Mouse (Mus musculus): ENCODE results near the gene Zbtb48. TPM values are rescaled to one million over a fixed set of nuclear protein-coding genes. Genes with fewer than 3 reads are reported as not detected.
A peak's percentile ranks its signal among the peaks of the same experiment; 100 is the strongest.
"Not testable (repeated sequence)": the region's sequence is repeated elsewhere in the genome, so short reads cannot be mapped to it uniquely, and the experiment has no call there.

The Zbtb48 gene
- polyA plus RNA-seq (2017; shearing (Covaris generic)): 10 to 100 TPM; 14.1 to 22.0 TPM

DNA sequence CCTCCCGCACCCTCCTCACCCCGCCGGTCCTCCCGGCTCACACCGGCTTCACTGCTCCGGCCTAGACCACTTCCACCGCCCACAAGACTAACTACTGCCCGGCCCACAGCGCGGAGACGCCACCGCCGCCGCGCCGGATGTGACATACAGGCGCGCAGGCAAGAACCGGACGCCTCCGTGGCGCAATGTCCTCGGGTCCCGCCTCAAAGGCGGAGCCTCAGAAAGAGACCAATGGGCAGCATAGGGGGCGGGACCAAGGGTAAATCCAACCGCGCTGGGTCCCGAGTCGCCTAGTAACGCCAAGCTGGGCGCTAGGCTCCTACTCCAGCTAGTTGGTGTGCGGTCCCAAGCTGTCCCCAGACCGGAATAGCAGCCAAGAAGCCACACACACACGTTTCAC, at the start of gene Zbtb48:
Gene Zbtb48 (minus strand): TSS at position 148 of the 400 bp plus-strand sequence.
- peak; percentile 99 for ATAC-seq

DNA sequence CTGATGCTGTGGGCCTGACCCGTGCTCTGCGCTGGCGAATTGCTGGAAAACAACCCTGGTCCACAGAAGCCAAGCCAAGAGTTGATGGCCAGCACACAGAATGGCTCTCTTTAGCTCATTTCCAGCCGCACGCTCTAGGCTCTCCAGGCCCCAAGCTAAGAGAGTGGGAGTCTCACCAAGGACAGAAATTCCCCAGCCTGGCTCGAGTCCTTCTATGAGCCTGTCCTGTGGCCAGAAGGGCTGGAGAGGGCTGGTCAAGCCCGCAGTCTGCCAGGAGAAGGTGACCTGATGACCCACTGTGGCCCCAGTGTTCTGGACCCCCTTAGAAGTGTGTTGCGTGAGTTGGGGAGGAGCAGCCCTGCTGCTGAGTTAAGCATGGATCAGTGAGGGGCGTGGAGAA, 49.7 kb upstream of the Zbtb48 start:
- ATAC-seq: no peak

DNA sequence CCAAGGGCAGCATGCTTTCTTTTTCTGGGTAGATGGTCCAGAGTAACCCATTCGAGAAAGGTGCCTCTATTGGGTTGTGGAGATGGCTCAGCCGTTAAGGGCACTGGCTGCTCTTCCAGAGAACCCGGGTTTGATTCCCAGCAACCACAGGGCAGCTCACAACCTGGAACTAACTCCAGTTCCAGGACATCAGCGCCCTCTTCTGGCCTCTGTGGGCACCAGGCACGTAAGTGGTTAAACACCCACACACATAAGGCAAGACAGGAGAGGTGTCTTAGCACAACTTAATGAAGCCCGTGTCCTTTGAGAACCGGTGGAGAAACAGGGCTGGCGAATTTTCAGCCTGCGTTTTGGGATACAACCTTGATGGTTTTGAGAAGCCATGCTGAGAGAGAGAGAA, 47.1 kb upstream of the Zbtb48 start:
- no peak for ATAC-seq

DNA sequence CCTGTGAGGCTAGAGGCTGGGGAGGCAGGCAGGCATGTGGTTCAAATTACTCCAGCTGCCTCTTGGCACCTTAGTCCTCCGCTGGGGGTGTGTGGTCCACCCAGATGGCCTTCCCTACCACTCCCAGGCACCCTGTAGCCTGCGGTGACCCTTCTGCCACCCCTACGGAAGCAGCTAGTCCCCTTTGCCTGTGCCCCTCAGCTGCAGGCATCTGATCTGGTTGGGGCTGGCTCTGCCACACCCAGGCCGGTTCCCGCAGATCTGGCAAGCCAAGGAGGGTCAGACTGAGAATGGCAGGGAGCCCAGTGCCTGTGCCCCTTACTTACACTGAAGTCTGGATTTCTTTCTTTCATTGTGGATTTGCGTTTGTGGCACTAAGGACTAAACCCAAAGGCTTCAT, 46.2 kb upstream of the Zbtb48 start:
- ATAC-seq: no peak

DNA sequence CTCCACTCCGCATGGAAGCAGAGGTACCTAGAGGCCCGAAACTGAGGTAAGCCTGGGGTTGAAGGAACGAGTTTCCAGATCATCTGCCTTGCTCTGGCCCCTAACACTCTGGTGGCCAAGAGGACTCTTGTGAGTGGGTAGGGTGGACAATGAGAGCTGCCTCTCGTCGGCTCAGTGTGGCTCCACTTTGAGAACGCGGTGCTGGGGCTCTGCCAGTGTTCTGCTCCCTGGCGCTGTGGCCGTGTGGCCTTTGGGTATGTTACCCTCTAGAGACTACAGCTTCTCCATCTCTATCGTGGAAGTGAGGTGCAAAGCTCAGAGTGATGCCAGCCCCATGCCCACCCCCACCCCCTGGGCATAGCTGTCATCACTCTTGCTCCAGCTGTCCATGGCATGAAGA, 45.2 kb upstream of the Zbtb48 start:
- no peak for ATAC-seq

DNA sequence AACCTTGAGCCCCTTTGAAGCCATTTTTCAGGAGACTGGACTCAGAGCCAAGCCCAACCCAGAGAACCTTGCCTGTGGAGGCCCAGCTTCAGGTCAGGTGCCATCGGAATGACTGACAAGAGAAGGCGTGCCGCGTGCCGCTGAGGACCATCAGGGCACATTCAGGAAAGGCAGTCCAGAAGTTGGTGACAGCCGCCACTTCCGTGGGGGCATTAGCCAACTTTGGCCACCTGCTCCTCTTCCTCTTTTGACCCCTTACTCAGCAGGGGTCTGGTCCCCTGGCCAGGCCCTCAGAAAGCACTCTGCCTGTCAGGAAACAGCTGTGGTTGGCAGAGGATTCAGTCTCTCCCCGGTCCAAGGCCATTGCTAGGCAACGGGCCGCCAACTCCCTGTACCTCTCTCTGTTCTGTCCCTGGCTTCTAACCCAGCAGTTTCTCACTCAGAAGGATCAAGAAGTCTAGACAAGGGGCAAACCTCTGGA, 44.7 kb upstream of the Zbtb48 start, which contains the start of gene Plekhg5:
Gene Plekhg5 (plus strand): TSS at position 378 of the 481 bp plus-strand sequence.
- ATAC-seq: no peak

DNA sequence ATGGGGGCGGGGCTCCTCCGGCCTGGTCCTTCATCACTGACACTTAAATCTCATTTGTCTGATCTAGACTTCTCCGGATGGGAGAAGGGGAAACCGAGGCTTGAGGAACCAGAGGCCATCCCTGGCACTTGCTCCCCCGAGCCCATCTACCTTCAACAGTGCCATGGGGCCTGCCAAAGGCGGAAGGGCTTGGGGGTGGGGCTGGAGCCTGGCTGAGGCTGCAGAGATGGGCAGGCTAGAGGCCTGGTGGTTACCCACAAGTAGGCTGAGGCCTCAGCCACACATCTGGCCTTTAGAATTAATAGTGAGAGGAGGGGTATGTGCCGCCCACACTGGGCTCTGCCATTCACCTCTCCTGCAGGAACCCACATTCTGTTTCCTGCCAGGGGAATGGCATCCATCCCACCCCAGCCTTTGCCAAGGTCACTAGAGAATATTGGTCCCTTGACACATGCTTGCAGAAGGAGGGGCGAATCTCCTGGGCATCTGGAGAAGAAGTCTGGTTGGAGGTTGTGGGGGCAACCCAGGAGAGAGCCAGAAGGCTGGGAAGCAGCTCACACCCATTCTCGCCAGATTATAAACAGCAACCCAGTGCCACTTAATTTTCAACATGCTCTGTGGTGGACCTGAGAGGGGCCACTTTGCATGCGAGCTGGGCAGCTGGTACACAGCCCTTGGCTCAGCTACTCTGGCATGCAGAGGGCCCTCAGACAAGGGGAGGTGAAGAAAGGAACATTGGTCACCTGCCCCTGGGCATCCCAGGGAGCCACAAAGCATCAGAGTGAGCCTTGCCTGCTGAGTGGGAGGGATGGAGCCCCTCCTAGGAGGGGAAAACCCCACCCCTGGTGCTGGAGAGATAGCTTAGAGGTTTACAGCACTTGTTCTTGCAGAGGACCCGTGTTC, 43.3 kb upstream of the Zbtb48 start:
- no peak for ATAC-seq

DNA sequence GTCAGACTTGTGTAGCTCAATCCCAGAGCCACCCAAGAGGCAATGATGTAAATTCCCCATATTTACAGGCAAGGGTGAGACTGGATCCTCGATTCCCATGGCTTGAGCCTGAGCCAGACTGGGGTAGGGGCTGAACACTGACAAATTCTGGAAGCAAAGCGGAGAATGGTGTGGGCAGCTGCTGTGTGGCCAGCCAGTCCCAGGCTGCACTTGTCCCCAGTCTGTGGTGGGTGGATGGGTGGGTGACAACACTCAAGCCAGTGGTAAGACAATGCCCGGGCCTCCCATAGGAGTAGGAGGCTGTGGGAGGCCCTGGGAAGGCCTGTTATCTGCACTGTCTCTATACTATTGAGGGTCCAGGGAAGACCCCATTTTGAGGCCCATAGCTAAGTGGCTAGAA, 41.8 kb upstream of the Zbtb48 start:
- ATAC-seq: no peak

DNA sequence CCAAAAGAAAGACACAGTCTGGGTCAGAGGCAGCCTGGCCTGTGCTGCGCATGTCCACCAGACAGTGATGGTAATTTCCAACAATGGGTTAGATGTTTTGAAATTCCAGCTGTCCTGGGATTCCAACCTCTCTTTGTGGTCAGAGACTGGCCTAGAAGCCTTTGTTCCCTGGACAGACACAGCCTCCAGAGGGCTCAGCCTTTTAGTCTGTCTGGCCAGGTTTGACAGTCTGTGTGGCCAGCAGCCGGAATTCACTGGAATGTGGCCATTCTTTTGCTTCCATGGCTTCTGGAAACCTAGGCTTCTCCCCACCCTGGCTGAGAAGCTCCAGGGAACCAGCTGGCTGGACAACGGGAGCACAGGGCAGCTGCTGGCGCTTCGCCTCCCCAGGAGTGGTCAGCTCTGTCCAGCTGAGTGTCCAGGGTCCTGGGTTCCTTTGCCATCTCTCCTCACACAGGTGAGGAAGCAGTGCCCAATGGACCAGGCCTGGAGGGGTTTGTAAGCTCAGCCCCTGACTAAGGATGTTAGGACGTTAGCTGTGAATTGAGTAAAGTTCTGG, 40.8 kb upstream of the Zbtb48 start:
- ATAC-seq: no peak

DNA sequence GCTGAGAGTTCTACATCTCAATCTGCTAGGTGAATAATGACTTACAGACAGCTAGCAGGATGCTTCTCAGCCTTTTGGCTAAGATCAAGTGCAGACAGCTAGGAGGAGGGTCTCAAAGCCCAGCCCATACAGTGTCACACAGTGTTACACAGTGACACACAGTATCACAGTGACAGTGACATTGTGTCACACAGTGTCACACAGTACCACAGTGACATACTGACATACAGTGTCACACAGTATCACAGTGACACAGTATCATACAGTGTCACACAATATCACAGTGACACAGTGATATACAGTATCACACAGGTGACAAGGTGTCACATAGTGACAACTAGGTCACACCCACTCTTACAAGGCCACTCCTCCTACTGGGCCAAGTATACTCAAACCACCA, 39.8 kb upstream of the Zbtb48 start:
- ATAC-seq: no peak

DNA sequence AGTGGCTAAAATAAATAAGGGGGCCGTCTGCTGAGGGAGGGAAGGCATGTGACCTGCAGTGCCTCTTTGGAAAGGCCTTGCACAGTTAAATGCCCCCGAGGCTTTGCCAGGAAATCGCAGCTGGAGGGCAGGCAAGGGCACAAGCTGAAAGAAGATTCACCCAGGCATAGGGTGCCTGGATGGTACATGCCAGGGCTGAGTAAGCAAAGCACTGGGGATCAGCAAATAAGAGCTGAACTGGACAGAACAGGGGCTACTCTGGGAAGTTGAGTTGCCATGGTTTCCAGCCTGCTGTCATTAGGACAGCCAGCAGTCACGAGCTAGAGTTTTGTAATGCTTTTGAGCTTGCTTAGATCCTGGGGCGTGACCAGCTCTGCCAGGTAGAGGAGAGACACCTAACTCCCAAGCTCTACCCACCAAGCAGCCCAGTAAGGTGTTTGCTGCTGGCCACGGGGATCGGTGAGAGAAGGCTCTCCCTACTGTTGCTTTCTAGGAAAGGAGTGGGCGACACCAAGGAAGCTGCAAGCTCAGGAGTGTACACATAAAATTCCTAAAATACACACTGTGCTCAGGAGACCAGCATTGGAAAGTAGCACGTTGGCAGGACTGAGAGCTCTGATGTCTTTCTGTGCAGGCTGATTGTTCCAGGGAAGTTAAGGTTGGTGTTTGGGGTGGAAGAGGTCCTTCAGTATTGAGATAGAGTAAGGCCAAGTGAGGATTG, 35.1 kb upstream of the Zbtb48 start:
- ATAC-seq: no peak

DNA sequence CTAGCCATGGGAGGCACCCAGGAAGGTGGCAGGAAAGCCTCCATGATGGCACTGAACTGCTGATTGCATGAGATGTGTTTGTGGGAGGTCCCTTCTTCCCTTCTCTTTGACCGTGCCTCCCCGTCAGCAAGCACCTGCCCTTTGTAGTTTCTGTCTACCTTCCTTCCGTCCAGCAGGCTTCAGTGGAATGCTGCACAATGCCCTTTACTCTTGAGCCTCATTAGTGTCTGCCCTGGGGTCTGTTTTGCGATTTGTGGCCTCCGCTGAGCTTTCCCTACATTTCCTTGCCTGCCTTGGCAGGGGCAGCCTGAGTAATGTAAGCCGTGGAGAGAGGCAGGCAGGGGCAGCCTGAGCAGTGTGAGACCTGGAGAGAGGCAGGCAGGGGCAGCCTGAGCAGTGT, 17.1 kb upstream of the Zbtb48 start:
- ATAC-seq: no peak

DNA sequence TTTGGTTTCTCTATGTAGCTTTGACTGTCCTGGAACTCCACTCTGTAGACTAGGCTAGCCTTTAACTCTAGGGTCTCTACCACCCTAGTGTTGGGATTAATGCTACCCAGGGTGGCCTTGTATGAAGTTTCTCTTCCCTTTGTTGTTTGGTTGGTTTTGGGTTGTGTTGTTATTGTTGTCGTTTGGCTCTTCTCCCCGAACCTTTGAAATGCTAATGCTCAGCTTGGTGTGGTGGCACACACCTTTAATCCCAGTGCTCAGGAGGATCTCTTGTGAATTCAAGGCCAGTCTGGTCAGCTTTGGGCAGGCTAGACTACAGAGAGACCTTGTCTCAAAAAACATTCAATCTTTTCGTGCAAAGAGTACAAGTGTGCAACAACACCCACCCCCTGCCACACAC, 15.7 kb upstream of the Zbtb48 start:
- ATAC-seq: no peak

DNA sequence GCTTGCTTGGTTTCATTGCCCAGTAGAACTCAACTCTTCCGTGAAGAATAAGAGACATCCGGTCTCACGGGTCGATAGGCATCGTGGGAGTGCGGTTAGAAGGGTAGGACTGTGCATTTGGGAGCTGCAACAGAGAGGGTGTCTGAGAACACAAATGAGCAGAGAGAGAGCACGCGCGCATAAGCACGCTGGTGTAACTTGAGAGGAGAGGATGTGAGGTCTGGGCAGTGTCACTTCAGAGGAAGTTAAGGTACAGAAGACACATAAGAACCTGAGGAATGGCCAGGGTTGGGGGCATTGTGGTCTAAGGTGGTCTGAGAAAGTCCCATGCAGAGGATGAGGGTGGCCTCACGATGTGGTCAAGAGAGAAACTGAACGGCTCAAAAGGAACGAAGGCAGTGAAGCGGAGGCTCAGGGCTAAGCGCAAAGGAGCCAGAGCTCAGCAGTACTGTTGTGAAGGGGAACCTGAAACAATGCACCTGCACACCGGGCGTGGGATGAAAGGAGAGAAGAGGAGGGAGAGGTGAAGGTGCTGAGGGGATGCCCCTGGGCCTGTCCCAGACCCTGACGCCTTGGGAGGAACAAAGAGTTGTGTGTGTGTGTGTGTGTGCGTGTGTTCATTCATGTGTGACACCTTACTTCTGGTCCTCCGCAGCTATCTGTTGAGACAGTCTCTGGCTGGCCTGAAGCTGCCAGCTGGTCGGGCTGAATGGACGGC, 14.6 kb upstream of the Zbtb48 start:
- ATAC-seq: no peak

DNA sequence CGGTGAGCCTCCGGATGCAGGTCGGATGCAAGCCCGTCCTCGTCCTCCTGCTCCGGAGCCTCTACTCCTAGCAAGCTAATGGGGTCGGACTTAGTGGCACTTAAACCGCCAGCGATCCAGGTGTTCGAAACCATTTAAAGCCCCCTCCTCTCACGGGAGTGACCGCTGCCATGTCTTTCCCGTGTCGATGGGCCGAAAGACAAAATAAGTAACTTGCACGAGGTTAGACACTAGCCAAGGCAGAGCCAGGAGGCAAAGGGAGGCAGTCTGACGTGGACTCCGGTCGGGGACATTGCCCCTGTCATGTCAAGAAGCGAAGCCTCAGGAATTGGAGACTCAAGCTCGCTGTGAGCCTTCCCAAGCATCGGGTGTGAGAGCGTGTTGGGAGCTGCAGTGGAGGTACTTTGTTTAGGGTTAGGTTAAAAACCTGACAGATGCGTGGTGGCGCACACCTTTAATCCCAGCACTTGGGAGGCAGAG, 12.4 kb upstream of the Zbtb48 start:
- no peak for ATAC-seq

DNA sequence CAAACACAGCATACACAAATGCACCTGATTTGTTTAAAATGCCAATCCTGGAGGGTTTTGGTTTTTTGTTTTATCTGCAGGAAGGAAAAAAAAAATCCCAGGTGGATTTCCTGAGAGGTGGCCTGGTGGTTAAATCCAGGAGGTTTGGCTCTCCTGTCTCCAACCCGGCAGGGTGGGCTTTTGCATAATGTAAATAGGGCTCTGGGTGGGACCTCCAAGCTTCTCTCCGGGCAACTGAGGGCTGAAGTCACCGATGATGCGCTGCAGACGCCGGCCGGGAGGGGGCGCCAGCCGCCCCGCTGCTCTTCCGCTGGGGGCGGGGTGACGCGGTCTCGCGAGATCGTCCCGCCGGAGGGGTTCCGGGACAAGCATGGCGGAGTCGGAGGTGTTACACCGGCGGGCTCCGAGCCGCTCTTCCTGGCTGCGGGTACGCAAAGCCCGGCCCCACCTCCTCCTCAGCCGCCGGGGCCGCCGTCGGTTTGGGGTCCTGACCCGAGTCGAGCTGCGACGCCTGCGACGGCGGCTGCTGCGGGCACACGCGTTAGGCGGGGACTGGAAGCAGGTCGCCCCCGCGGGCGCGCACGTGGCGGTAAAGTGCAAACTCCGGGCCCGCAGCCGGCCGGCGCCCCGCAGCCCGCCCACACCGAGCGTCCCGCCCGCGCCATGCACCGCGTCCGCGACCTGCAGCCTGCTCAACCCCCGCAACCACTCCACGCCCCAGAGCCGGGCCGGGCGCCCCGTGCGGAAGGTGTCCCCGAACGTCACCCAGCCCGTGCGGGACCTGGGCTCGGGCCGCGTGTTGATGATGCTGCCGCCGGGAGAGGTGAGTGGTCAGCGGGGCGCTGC, 11.7 kb upstream of the Zbtb48 start, which contains the start of gene Nol9:
Gene Nol9 (plus strand): TSS at position 337 of the 846 bp plus-strand sequence.
- ATAC-seq: peak; percentile 91

DNA sequence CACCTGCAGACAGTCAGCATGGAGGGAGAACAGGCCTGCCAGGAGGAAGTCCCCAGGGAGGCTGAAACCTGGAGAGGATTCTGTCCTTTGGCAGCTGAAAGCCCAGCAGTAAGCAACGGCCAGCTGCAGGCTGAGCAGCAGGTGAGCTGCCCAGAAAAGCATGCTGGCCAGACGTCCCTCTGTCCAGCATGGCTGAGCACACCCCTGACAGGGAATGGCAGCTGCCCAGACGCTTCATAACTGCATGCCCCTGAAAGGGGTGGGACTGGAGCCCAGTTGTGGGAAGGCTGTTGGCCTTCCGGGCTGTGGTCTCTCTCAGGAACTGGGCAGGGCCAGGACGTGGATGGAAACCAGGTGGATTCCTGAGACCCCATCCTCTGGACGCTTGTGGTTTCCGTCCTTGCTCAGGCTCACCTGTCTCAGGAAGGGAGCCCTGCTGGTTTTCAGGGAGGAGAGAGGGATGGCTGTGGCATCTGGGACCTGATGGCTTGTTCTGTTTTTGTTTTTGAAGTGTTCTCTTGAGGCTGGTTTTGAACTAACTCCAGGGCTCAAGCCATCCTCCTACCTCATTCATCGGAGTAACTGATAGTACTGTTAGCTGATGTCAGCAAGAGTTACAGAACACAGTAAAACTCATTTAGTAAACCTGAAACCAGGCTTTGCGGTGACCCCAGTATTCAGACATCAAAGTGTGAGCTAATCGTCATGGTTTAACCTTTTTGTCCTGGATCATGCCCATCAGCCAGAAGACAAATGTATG, 10.9 kb upstream of the Zbtb48 start, which contains the start of gene Tas1r1:
Gene Tas1r1 (minus strand): TSS at position 344 of the 760 bp plus-strand sequence.
- no peak for ATAC-seq

DNA sequence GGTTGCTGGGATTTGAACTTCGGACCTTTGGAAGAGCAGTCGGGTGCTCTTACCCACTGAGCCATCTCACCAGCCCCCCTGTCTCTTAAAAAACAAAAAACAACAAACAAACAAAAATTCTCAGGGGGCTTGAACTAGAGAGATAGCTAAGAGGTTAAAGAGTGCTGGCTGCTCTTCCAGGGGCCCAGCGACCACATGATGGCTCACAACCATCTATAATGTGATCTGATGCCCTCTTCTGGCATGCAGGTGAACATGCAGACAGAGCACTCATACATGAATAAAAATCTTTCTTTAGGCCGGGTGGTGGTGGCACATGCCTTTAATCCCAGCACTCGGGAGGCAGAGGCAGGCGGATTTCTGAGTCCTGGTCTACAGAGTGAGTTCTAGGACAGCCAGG, 9.0 kb upstream of the Zbtb48 start:
- ATAC-seq: not testable (repeated sequence)

DNA sequence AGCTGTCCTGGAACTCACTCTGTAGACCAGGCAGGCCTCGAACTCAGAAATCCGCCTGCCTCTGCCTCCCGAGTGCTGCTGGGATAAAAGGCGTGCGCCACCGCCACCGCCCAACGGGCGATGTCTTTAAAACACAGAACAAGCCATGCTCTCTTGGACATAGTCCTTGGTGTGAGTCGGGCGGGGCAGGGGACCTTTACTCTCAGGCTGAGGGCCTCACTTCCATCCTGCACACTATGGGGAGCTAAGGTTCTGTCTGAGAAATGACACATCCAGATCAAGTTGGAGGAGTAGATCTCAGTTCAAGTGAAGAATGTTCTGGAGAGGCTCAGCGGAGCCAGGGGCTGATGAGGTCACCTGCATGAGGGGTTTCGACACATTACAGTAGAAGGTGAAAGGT, 5.5 kb upstream of the Zbtb48 start:
- no peak for ATAC-seq

DNA sequence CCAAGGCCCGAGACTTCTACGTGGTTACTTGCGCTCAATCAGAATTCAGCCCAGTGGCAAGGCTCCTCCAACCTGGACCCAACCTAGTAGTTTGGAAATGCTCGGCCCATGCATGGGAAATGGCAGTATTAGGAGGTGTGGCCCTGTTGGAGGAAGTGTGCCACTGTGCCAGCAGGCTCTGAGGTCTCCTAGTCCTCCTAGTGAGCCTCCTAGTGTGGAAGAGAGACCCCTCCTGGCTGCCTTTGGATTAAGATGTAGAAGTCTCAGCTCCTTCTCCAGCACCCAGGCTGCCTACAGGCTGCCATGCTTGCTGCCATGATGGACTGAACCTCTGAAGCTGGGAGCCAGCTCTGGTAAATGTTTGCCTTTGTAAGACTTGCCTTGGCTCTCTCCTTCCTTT, 2.5 kb upstream of the Zbtb48 start:
- ATAC-seq: no peak

DNA sequence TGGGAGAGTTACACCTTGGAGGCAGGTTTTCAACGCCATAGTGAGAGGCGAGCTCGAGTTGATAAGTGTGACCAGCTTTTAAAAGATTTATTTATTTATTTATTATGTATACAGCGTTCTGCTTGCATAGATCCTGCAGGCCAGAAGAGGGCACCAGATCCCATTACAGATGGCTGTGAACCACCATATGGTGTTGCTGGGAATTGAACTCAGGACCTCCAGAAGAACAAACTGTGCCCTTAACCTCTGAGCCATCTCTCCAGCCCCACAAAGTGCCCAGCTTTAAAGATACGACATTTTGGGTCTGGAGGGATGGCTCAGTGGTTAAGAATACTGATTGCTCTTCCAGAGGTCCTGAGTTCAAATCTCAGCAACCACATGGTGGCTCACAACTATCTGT, 1.6 kb upstream of the Zbtb48 start:
- ATAC-seq: no peak

Measured in activated CD4-positive, CD25-positive, alpha-beta regulatory T cell, adult 4 months (primary cell).